Mouse (Mus musculus): Measurements from ENCODE around the gene Col23a1.
"Not testable (repeated sequence)": the region's sequence is repeated elsewhere in the genome, so short reads cannot be mapped to it uniquely, and the experiment has no call there.

The Col23a1 gene

GRCm38 (mm10) chr11:51588833-51589232, 299.1 kb downstream of the Col23a1 start:
- DNase-seq (ENCODE audit: low spot score in 2 of 2): no peak

DNA sequence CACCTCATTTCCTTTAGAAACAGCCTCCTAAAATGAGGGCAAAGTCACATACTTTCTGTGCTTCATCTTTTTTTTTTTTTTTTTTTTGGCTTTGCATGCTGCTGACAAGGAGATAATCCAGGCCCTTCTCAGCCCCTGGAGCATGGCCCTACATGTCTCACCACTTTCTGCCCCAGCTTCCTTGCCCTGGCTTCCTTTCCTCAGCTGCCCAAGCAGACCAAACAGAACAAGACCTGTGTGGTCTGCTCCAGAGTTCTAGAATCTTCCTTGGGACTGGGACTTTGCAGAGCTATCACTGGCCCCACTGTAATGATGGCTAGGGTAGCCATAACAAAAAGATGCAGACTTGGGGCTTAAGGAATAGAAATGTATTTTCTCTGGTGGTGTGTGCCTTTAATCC, 300.3 kb downstream of the Col23a1 start:
- no peak for DNase-seq (ENCODE audit: low spot score in 2 of 2)

- no peak for DNase-seq (ENCODE audit: low spot score in 2 of 2)
Measured at GRCm38 (mm10) chr11:51591168-51591567, 301.4 kb downstream of the Col23a1 start.

DNA sequence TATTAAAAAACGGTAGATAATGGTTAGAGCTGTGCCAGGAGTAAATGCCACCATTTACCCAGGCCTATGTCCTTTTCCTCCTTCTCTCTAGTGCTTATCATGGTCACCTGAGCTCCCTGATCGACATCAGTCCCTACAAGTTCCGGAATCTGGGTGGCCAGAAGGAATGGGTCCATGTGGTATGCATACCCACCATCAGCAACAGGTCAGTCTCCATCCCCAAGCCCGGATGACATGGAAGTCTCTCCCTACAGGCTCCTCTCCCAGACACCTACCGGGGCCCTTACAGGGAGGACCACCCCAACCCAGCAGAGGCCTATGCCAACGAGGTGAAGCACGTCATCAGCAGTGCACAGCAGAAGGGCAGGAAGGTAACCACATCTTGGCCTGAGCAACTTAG, 302.2 kb downstream of the Col23a1 start:
- no peak for DNase-seq (ENCODE audit: low spot score in 2 of 2)

GRCm38 (mm10) chr11:51593368-51593767, 303.6 kb downstream of the Col23a1 start:
- no peak for DNase-seq (ENCODE audit: low spot score in 2 of 2)

GRCm38 (mm10) chr11:51593849-51594248, 304.1 kb downstream of the Col23a1 start:
- DNase-seq (ENCODE audit: low spot score in 2 of 2): no peak

DNA sequence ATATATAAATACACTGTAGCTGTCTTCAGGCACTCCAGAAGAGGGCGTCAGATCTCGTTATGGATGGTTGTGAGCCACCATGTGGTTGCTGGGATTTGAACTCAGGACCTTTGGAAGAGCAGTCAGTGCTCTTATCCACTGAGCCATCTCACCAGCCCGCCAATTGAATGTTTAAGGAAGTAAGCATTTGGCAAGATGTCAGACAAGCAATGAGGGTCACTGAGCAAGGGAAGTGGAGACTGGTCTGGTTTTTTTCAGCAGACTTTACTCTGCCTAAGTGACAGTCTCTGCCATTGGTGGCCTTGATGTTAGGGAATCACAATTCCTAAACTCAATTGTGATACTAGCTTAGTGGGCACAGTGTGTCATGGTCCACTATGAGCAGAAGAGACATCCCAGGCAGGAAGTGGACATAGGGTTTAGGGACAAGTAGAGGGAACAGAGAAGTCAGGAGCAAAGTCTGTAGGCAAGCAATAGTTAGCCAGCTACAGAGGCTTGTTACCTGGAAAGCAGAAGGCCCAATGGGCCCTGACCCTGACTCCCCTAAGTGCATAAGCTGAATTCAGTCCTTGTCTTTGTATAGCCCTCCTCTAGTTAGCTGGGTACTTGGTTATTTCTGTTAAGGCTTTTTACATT, 305.1 kb downstream of the Col23a1 start:
- DNase-seq (ENCODE audit: low spot score in 2 of 2): no peak

DNA sequence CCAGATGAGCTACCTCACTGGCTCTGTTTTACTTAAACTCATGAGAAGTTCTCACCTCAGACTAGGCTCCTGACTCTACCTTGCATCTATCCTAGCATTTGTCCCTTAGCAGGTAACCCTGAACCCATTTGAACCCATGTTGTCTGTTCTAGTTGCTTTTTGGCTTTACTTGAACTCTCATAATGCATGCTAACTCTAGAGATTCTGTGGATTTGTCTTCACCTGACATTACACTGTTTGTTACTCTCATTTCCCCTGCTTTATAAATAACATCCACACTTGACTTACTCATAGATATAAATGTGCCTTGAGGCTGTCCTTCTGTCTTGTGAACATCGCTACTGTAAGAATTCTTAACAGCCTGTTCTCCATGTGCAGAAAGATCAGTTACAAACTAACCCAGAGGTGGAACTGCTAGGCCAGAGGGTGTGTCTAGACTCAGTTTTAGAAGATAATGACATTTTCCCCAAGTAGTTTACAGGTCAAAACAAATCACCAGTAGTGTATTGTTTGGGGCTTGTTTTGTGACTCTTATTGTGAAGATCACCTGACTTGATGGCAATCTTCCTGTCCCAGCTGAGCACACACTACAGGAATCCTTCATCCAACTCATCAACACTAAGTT, 305.9 kb downstream of the Col23a1 start:
- no peak for DNase-seq (ENCODE audit: low spot score in 2 of 2)

DNA sequence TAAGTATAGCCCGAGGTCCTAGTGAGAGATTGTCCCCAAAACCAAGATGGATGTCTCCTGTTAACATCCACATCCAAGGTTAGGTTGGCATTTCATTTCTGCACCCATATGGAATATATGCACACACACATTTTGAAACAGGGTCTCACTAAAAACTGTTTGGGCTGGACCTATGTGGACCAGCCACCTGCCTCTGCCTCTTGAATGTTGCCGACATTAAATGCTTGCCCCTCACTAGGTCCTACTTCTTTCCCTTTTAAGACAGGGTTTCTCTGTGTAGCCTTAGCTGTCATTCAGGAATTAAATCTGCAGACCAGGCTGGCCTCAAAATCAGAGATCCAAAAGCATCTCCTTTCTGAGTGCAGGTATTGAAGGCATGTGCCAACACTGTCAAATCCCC, 307.8 kb downstream of the Col23a1 start:
- DNase-seq (ENCODE audit: low spot score in 2 of 2): no peak

DNA sequence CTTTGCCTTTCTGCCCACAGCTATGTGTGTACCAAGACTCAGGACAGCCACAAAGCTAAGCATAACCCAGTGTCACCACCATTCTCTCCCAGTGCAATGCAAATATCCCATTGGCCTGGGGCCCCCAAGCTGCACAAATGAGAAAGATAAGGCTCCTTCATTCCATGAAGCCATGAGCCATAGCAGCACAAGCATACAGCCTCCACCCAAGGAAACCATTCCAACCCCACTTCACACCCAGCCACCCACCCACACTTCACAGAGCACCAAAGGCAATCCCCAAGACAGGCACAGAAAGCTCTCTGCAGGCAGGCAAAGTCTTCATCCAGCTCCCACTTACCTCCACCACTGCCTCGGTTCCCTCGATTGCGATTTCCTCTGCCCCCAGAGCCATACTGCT, 312.5 kb downstream of the Col23a1 start:
- no peak for DNase-seq (ENCODE audit: low spot score in 2 of 2)

DNA sequence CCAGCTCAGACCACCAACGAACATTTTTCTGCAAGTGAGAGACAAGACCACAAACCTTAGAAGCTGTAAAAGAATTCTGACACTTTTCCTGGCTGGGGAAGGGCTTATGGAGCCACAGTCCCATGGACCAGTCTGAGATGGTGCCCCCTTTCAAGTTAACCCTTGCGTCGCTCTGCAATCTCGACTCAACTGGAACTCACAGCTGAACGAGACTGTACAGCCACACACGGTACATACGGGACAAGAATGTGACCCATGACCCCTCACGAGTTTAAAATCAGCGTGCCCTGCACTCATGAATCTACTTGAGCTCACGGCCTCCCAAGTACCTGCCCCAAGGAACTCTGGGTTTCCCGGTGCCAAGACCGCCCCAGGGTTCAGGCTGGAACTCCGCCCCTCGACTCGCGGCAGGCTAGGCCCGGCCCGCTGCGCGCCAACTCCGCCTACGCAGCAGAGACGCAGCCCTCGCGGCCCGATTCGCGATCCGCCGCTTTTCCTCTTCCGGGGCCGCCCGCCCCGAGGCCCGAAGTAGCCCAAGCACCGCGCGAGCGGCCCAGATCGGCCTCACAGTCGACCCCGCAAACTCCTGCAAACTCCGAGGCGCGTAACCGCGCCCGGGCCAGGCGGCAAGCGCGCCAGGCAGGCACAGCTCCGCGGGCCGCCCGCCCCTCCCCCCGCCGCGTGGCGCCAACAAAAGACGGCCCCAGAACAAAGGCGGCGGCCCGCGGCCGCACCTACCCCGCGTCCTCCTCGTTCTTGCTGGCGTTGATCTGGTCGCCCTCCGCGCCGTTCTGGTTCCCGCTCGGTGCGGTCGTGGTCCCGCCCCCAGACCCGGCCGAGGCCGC, 316.1 kb downstream of the Col23a1 start:
- peak; percentile 71 to 76 for DNase-seq (ENCODE audit: low spot score in 2 of 2)

- DNase-seq (ENCODE audit: low spot score in 2 of 2): peak; percentile 99
Measured at GRCm38 (mm10) chr11:51606447-51607095, 316.9 kb downstream of the Col23a1 start, which contains the start of gene Hnrnpab. TSS of gene Hnrnpab (minus strand) at chr11:51606847.

- no peak for DNase-seq (ENCODE audit: low spot score in 2 of 2)
Measured at GRCm38 (mm10) chr11:51607096-51607738, 317.5 kb downstream of the Col23a1 start.

DNA sequence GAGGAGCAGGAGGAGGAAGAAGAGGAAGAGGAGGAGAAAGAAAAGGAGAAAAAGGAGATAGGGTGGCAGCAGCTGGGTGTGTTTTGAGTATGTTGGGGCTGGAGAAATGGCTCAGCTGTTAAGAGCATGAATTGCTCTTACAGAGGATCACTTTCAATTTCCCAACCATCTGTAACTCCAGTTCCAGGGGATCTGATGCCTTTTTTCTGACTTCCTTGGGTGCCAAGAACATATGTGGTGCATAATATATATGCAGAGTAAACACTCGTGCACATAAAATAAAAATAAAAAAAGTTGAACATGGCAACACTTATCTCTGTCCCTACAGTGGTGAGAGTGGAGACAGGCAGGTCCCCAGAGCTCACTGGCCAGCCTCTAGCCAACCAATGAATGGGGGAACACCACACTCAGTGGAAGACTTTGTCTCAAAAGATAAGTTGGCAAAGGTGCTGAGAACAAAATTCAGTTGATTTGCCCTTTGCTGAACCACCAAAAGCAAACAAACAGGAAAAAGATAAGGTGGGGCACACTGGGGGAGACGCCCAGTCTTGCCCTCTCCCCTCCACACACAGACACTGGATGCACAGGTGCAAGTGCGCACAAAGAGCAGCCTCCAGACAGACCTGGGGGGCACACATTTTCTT, 319.7 kb downstream of the Col23a1 start:
- DNase-seq (ENCODE audit: low spot score in 2 of 2): no peak

GRCm38 (mm10) chr11:51609940-51610339, 320.2 kb downstream of the Col23a1 start:
- not testable (repeated sequence) for DNase-seq (ENCODE audit: low spot score in 2 of 2)

DNA sequence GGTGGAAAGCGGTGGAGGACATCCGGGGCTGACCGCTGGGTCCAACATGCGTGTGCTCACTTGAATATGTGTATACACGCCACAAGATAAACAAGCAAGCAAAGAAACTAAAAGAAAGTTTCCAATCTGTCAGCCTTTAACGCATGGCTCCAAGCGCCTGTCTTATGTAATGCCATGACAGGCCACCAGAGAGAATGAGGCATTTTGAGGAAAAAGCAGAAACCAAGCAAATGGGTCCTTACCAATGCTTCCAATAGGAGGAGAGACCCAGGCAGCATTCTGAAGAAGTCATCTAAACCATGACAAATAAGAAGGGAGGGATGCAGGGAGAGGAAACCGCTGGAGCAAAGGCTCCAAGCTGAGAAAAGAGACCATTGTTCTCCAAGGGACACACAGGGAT, 324.5 kb downstream of the Col23a1 start:
- DNase-seq (ENCODE audit: low spot score in 2 of 2): no peak

DNA sequence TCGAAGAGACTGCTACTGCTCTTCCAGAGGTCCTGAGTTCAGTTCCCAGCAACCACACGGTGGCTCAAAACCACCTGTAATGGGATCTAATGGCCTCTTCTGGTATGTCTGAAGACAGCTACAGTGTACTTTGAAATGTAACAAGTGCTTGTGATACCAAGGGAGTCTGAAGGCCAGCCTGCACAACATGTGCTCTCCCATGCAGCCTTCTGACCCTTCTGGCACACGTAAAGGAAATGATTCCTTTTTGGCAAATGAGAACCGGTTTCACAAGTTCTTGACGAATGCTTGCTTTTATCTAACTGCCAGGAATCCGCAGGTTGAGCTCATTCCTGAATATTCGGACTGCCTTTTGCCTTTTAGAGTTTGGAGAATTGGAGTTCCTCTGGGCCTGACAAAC, 325.4 kb downstream of the Col23a1 start:
- no peak for DNase-seq (ENCODE audit: low spot score in 2 of 2)

GRCm38 (mm10) chr11:51615601-51616000, 325.9 kb downstream of the Col23a1 start:
- no peak for DNase-seq (ENCODE audit: low spot score in 2 of 2)

DNA sequence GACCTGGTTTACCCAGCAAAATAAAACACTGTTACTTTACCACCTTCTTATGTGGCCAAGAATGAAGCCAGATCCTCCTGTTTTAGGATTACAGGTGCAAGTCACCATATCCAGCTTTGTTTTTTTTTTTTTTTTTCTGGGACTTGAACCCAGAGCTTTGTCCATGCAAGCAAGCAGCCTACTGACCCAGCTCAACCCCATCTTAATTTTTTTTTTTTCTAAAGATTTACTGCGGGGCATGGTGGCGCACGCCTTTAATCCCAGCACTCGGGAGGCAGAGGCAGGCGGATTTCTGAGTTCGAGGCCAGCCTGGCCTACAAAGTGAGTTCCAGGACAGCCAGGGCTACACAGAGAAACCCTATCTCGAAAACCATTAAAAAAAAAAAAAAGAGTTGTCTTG, 326.4 kb downstream of the Col23a1 start:
- not testable (repeated sequence) for DNase-seq (ENCODE audit: low spot score in 2 of 2)

- DNase-seq (ENCODE audit: low spot score in 2 of 2): peak; percentile 75 to 83
Measured at GRCm38 (mm10) chr11:51617693-51618092, 328.0 kb downstream of the Col23a1 start.

DNA sequence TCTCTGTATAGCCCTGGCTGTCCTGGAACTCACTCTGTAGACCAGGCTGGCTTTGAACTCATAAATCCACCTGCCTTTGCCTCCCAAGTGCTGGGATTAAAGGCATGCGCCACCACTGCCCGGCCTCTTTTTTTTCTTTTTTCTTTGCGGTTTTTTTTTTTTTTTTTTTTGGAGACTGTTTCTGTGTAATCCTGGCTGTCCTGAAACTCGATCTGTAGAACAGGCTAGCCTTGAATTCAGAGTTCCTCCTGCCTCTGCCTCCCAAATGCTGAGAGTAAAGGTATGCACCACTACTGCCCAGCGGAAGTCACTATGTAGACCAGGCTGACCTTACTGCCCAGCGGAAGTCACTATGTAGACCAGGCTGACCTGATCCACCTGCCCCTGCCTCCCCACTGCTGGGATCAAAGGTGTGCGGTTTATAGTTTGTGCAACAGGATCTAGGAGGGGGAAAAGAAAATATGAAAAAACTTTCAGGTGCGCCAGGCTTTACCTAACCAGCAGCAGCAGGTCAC, 329.2 kb downstream of the Col23a1 start:
- no peak for DNase-seq (ENCODE audit: low spot score in 2 of 2)

All from right cerebral cortex, adult 2 months (tissue).